Mouse (Mus musculus) CH12.LX (cell line): ENCODE results near the gene Dmd.

ENCODE experiments used
- CTCF ChIP-seq, 2 experiments: IDR thresholded peaks in 1 of 2; conservative IDR thresholded peaks in 1 of 2; 2 replicates each; pipeline ENCODE4 v1.5.1; 2011 to 2012; ENCODE audit warnings: low read depth in 2 of 2, low read length in 2 of 2, improper control_type of control experiment in 1 of 2, inconsistent platforms in 1 of 2, mild to moderate bottlenecking in 1 of 2, moderate library complexity in 1 of 2
- MXI1 ChIP-seq: IDR thresholded peaks from 2 replicates; pipeline ENCODE4 v1.6.1; 2011; ENCODE audit warnings: mild to moderate bottlenecking, low read depth, low read length, improper control_type of control experiment
- SIN3A ChIP-seq: IDR thresholded peaks from 2 replicates; pipeline ENCODE4 v1.6.1; 2012; ENCODE audit warnings: low read length, improper control_type of control experiment, inconsistent platforms
- TCF12 ChIP-seq: IDR thresholded peaks from 2 replicates; pipeline ENCODE4 v1.6.1; 2014; ENCODE audit warnings: low read depth, mild to moderate bottlenecking, inconsistent platforms, low read length, improper control_type of control experiment
- ZC3H11A ChIP-seq: IDR thresholded peaks from 2 replicates; pipeline ENCODE4 v1.6.1; 2012; ENCODE audit warnings: low read depth, mild to moderate bottlenecking, inconsistent platforms, low read length, improper control_type of control experiment

DNA sequence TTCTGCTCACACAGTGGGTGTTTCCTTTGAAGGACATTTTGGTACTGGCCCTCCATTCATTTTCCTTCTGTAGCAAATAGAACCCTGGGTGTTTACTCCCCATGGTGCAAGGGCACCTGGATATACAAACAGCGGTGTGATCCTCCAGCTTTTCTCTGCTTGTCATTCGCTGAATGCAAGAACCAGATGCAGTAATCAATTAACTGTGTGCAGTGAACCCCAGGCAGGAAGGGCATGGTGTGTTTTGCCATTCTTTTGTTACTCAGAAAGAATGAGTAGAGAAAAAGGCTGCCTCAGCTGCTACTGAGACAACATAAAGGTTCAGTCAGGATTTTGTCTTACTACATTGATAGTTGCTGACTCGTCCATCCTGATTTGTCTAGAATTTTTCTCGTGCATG, 1799.0 kb downstream of the Dmd start:
- TF ChIP-seq ZC3H11A (no peak), TCF12 (no peak), CTCF (conservative IDR thresholded peaks at IDR 0.05 in 1 of 2, IDR thresholded peaks at IDR 0.05 in 1 of 2; ENCODE audit: low read depth in 2 of 2, low read length in 2 of 2) (no peak), MXI1 (no peak), SIN3A (no peak)
